Comparison of ENCODE assay signal across 8 mouse cellular contexts in genomic region chr8:121590203-121591177, GRCm38 (mm10). TPM values are rescaled to one million over a fixed set of nuclear protein-coding genes. Genes with fewer than 3 reads are reported as not detected.
DNase-seq lines count a peak whose midpoint lies in the region; ATAC-seq and TF ChIP-seq lines count a peak whose summit lies in the region.

Gene Map1lc3b (plus strand): TSS chr8:121590361.

- peaks cover 23% of the 10 kb centered on the region for H3K4me1 ChIP-seq in hindbrain, postnatal 0 days (ENCODE audit: insufficient read depth, low read length)

- no peak for TF ChIP-seq CTCF in gastrocnemius, adult 2 months (IDR thresholded peaks at IDR 0.05)
- TF ChIP-seq CTCF in hindbrain, postnatal 0 days (IDR thresholded peaks at IDR 0.05; ENCODE audit: low read depth) = no peak
- TF ChIP-seq CTCF in left cerebral cortex, adult 2 months (IDR thresholded peaks at IDR 0.05) = no peak; the same call in 1 of the 2 replicates

- peak within 1 kb of the TSS; percentile 94 for H3K4me3 ChIP-seq in gastrocnemius, adult 2 months
- H3K4me3 ChIP-seq in hindbrain, postnatal 0 days (ENCODE audit: low read length) = peak within 1 kb of the TSS; percentile 83
- H3K4me3 ChIP-seq in left cerebral cortex, adult 2 months = peak within 1 kb of the TSS; percentile 99

- DNase-seq in WW6 (ENCODE audit: low read depth, low spot score) = peak; percentile 85
- peak; percentile 97 to 98 for DNase-seq in cerebellum, postnatal 4 days (ENCODE audit: low spot score in 2 of 2)
- peak; percentile 97 for DNase-seq in gastrocnemius, adult 2 months
- DNase-seq in hindbrain, postnatal 0 days (ENCODE audit: low spot score) = peak; percentile 99
- DNase-seq in left cerebral cortex, adult 2 months (ENCODE audit: extremely low spot score in 1 of 2, low spot score in 2 of 2) = peak; percentile 97
- peak; percentile 94 to 97 for DNase-seq in right cerebral cortex, adult 2 months (ENCODE audit: low spot score in 2 of 2)
- DNase-seq in urinary bladder, postnatal 14 days (ENCODE audit: low spot score) = peak; percentile 93

- WGBS in hindbrain, postnatal 0 days = under 1% methylated on average over 93 of the region's 94 CpGs

- peak; percentile 89 for ATAC-seq in hindbrain, postnatal 0 days
- ATAC-seq in megakaryocyte, adult 5-6 weeks (ENCODE audit: poor library complexity, severe bottlenecking) = peak; percentile 77

- H3K9me3 ChIP-seq in hindbrain, postnatal 0 days (ENCODE audit: low read length) = no peaks in the 10 kb centered on the region

- intact Hi-C loops in gastrocnemius, adult 2 months (cut with DNase I) = loop anchor here (2.0 kb wide), 1 partner anchor 44 kb away; no protein-coding TSS in a partner anchor
- intact Hi-C loops in left cerebral cortex, adult 2 months (cut with DNase I) = loop anchor here (10.0 kb wide), 1 partner anchor 314 kb away; the partner anchor contains the start of gene Slc7a5

- H3K36me3 ChIP-seq in hindbrain, postnatal 0 days (ENCODE audit: insufficient read depth, low read length) = no peaks in the 10 kb centered on the region

- H3K27me3 ChIP-seq in hindbrain, postnatal 0 days (ENCODE audit: insufficient read depth, low read length) = no peaks in the 10 kb centered on the region

- peak within 1 kb of the TSS; percentile 91 for H3K9ac ChIP-seq in hindbrain, postnatal 0 days (replicated peaks; ENCODE audit: low read length)

- peak within 1 kb of the TSS; percentile 100 for H3K27ac ChIP-seq in gastrocnemius, adult 2 months
- peak within 1 kb of the TSS; percentile 91 for H3K27ac ChIP-seq in hindbrain, postnatal 0 days
- peak within 1 kb of the TSS; percentile 92 for H3K27ac ChIP-seq in left cerebral cortex, adult 2 months

- H3K4me2 ChIP-seq in hindbrain, postnatal 0 days (ENCODE audit: low read depth, low read length) = peak within 1 kb of the TSS; percentile 93

RNA-seq across cellular contexts. Expression of gene Map1lc3b, which starts in this region (rescaled TPM):
- total RNA-seq in gastrocnemius, adult 2 months (2021) = 100 to 1,000 TPM; 166 to 175 TPM
- total RNA-seq in hindbrain, postnatal 0 days (2014; rRNA removed) = 274 and 288 TPM in 2 replicates
- 346 and 360 TPM in 2 replicates for polyA plus RNA-seq in hindbrain, postnatal 0 days (2015; fragmentation: Nextera tagmentation; extraction: Ambion mirVana)
- 100 to 1,000 TPM; 178 to 181 TPM for total RNA-seq in left cerebral cortex, adult 2 months (2021)
- total RNA-seq in megakaryocyte, adult 5-6 weeks (2015) = 124 and 139 TPM in 2 replicates
- total RNA-seq in megakaryocyte, adult 5-6 weeks (2017) = 141 and 163 TPM in 2 replicates

Comparison
In these comparisons a context has a peak if more than half of its experiments do, and no peak if none do; other contexts are left out.
1. Peak in every context shown above with its lines: DNase-seq, ATAC-seq, H3K4me3 ChIP-seq and H3K27ac ChIP-seq.